Mouse (Mus musculus): Measurements from ENCODE around the gene Smtnl1.
"Not testable (repeated sequence)": the region's sequence is repeated elsewhere in the genome, so short reads cannot be mapped to it uniquely, and the experiment has no call there.

Smtnl1 gene

GRCm38 (mm10) chr2:84838993-84839980, 16.8 kb upstream of the Smtnl1 start:
- no peak for DNase-seq (ENCODE audit: low read depth in 2 of 2, low spot score in 2 of 2)

DNA sequence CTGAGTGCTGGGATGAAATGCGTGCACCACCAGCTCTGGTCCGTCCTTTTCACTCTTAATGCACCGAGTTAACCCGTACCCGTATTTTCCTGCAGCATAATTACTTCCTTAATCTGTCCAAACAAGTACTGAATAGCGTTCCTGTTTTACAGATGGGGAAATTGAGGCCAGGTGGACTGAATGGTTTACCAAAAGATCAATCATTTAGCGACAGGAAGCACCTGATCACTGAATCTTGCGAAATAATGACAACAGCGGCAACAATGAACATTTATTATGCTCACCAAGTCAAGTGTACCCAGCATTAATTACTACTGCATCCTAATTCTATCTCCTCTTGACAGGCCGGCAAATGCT, 16.1 kb upstream of the Smtnl1 start, which contains the start of gene Slc43a1:
Slc43a1 (plus strand) TSS at position 258 of the 357 bp plus-strand sequence.
- no peak for DNase-seq (ENCODE audit: low read depth in 2 of 2, low spot score in 2 of 2)

DNA sequence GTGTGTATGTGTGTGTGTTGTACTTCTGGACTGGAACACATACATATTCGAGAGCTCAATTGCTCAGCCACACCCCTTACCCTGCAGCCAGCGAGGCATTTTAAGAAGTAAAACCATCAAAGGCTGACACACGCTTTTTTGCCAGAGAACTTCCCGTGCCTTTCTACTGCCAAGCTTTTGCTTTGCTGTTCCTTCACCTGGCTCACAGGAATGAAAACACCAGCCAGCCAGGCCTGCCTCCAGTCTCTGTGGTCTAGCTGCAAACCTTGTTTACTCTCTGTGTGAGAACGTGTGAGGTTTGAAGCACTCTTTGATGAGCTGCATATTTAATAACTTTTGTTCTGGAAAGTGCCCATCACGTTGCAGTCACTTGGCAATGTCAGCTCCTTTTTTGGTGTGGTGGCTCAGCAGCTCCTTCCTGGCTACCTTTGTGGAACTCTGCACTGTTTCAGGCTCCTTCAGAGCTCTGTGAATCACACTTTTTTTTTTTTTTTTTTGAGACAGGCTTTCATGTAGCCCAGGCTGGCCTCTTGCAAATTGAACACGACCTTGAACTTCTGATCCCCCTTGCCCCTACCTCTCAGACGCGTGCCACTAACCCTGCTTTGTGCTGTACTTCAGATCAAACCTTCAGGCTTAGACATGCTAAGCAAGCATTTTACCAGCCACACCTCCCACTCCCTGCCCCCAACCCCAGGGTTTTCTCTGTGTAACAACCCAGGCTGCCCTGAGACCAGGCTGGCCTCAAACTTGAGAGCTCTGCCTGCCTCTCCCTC, 15.6 kb upstream of the Smtnl1 start:
- DNase-seq (ENCODE audit: low read depth in 2 of 2, low spot score in 2 of 2) = no peak

- DNase-seq (ENCODE audit: low read depth in 2 of 2, low spot score in 2 of 2) = no peak
Observed at GRCm38 (mm10) chr2:84837107-84837506, 14.7 kb upstream of the Smtnl1 start.

- peak; percentile 78 to 80 for DNase-seq (ENCODE audit: low read depth in 2 of 2, low spot score in 2 of 2)
Observed at GRCm38 (mm10) chr2:84831666-84832391, 9.4 kb upstream of the Smtnl1 start.

DNA sequence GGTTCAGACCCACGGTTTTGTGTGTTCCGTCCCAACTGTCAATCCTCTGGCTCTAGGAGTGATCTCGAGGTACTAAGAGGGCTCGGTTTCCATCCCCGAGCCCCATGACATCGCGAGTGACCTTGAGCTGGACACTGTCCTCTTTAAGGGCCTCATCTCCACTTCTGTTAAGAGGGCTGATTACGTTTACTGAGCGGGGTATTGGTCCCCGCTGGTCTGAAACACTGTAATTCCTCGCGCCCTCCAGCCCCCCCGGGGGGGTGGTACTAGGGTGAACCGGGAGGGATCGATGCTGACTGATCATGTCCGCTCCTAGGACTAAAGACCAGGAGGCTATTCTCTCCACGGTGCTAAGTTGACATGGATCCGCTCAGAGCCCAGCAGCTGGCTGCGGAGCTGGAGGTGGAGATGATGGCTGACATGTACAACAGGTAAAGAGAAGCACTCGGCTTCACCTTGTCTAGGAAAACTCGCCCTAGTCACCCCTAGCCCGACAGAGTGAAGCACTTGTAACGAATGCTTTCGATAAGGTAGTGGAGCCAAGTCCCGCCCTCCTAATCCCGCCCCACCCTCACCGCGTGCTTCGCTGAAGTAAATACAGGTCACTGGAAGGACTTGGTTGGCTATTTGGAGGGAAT, 5.0 kb upstream of the Smtnl1 start:
- no peak for DNase-seq (ENCODE audit: low read depth in 2 of 2, low spot score in 2 of 2)

- peak; percentile 63 to 64 for DNase-seq (ENCODE audit: low read depth in 2 of 2, low spot score in 2 of 2)
Observed at GRCm38 (mm10) chr2:84826488-84827282, 4.2 kb upstream of the Smtnl1 start, which contains the start of gene Timm10. Gene Timm10, plus strand, starts transcription at chr2:84826997.

DNA sequence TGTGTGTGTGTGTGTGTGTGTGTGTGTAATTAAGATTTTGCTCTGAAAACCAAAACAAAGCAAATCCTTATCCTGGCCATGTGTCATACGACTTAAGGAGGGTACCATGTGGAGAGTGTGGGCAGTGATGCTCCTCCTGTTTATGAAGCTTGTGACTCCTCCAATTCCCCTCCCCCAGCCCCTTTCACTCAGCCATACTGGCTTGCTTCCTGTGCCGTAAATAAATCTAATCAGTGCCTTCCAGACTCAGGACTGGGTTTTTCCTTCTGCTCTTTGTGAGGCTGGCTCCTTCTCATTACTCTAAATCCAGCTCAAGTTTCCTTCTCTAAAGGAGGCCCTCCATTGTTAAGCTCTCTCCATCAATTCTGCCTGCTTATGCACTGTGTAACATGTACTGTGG, 785 bp upstream of the Smtnl1 start:
- no peak for DNase-seq (ENCODE audit: low read depth in 2 of 2, low spot score in 2 of 2)

GRCm38 (mm10) chr2:84819861-84820260, 2.6 kb downstream of the Smtnl1 start:
- DNase-seq (ENCODE audit: low read depth in 2 of 2, low spot score in 2 of 2) = no peak

DNA sequence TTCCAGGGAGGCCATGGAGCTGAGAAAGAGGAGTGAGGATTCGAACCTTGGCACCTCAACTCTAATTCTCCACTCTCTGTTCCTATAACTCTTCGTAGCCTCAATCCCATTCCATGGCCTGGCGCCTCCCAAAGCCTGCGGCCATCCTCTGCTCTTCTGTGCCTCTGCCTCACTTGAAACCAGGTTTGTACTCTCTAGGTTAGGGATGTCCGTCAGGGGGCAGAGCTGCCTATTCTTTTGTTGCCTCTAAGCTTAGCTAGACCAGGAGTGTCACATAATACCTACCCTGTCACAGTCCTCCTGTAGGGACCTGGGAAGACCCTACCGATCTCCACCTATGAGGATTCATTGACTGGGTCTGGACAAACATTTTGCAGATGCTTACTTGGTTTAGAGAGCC, 9.8 kb downstream of the Smtnl1 start:
- DNase-seq (ENCODE audit: low read depth in 2 of 2, low spot score in 2 of 2) = no peak

GRCm38 (mm10) chr2:84811880-84812279, 10.6 kb downstream of the Smtnl1 start:
- no peak for DNase-seq (ENCODE audit: low read depth in 2 of 2, low spot score in 2 of 2)

DNA sequence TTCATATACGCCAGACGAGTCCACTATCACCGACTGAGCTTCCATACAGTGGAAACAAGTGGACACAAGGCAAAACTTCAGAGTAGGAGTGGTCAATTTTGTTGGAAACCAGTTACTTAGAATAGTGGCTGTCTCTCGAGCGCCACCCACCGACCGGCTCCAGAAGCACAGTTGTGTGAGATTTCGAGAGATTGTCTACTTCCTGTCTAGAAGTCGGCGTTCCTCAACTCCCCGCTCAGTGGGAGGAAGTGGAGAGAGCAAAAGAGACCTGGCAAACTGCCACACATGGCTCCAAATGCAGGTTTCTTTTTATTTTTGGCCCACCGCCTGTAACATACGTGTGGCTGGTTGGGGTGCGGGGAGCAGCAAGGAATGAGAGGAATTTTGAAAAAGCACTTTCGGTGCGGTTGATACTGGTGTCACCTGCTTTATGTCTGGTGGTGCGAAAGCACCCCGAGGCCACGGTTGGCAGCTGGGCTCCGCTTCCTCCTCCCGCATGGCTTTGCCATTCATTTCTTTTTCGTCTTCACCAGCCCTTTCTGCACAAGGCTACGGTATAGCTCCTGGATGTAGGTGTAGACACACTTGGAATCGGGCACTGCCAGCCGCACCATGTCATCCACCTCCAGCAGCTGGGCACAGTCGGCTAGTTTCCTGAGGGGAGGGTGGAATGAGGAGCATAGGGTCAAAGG, 11.4 kb downstream of the Smtnl1 start:
- DNase-seq (ENCODE audit: low read depth in 2 of 2, low spot score in 2 of 2) = peak; percentile 67 to 83

GRCm38 (mm10) chr2:84810526-84810885, 11.9 kb downstream of the Smtnl1 start:
- no peak for DNase-seq (ENCODE audit: low read depth in 2 of 2, low spot score in 2 of 2)

- DNase-seq (ENCODE audit: low read depth in 2 of 2, low spot score in 2 of 2) = no peak
Observed at GRCm38 (mm10) chr2:84809330-84809729, 13.1 kb downstream of the Smtnl1 start.

DNA sequence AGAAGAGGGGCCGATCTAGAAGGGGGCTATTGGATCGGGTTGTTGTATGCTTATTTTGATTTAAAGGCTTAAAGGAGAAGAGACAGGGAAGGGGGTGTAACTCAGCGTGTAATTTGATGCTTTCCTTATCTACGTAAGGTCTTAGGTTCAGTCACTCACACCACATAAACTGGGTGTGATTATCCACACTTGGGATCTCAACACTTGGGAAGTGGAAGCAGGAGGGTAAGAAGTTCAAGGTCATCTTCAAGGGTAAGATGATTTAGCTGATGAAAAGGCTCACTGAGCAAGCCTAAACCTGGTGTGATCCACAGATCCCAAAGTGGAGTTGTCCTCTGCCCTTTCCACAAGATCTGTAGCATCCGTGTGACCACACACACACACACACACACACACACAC, 15.9 kb downstream of the Smtnl1 start:
- DNase-seq (ENCODE audit: low read depth in 2 of 2, low spot score in 2 of 2) = no peak

GRCm38 (mm10) chr2:84803963-84804362, 18.5 kb downstream of the Smtnl1 start:
- DNase-seq (ENCODE audit: low read depth in 2 of 2, low spot score in 2 of 2) = no peak

- DNase-seq (ENCODE audit: low read depth in 2 of 2, low spot score in 2 of 2) = not testable (repeated sequence)
Observed at GRCm38 (mm10) chr2:84801223-84801622, 21.2 kb downstream of the Smtnl1 start.

GRCm38 (mm10) chr2:84800304-84800703, 22.1 kb downstream of the Smtnl1 start:
- DNase-seq (ENCODE audit: low read depth in 2 of 2, low spot score in 2 of 2) = no peak

DNA sequence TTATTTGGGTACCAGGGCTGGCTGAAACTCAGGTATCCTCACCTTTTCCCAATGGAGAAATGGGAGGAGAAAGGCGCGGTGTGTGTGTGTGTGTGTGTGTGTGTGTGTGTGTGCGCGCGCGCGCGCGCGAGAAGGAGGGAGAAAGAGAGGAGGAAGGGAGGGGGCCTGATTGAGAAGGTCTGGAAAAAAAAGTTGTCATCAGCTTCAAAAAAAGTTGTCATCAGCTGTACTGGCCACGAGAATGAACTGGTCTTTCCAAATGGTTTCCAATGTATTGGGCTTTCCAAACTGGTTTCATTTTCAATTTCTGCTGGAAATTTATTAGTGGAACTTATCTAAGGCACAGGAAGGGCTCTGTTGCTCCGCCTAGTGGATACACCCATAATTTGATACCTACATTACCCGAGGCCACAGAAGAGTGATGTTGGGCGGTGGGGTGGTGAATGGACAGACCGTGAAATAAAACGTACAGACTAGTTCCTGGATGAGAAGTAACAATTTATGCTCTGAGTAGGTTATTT, 23.4 kb downstream of the Smtnl1 start:
- peak in 1 of 2 experiments; percentile 49 for DNase-seq (ENCODE audit: low read depth in 2 of 2, low spot score in 2 of 2)
